Mouse (Mus musculus): Measurements from ENCODE around the gene BC034090. TPM values are rescaled to one million over a fixed set of nuclear protein-coding genes. Genes with fewer than 3 reads are reported as not detected.

Gene BC034090
- polyA plus RNA-seq, 1 experiment = 11.1 TPM

- no peaks in the 10 kb centered on the region for H3K27me3 ChIP-seq (ENCODE audit: control insufficient read depth, insufficient read depth, insufficient read length)
- no peak overlapping the region for H3K4me2 ChIP-seq (ENCODE audit: low read depth)
- TF ChIP-seq TCF3 (IDR thresholded peaks at IDR 0.05; ENCODE audit: insufficient read length, low read depth) (no peak), POLR2A (IDR thresholded peaks at IDR 0.05; ENCODE audit: insufficient read length, low read depth) (no peak), POLR2AphosphoS2 (IDR thresholded peaks at IDR 0.05; ENCODE audit: insufficient read length, low read depth) (no peak), MAX (IDR thresholded peaks at IDR 0.05; ENCODE audit: low read depth) (no peak), MYOG (IDR thresholded peaks at IDR 0.05; ENCODE audit: control insufficient read depth in 1 of 3, insufficient read depth in 1 of 3, insufficient read length in 2 of 3, low read depth in 2 of 3) (no peak), TCF12 (IDR thresholded peaks at IDR 0.05; ENCODE audit: insufficient read depth, poor library complexity, severe bottlenecking) (no peak), USF1 (IDR thresholded peaks at IDR 0.05; ENCODE audit: low read depth) (no peak), MYOD1 (IDR thresholded peaks at IDR 0.05; ENCODE audit: control insufficient read depth in 1 of 3, insufficient read length in 2 of 3, low read depth in 2 of 3) (no peak), CEBPB (IDR thresholded peaks at IDR 0.05; ENCODE audit: insufficient read depth, poor library complexity, severe bottlenecking) (no peak), E2F4 (IDR thresholded peaks at IDR 0.05; ENCODE audit: insufficient read depth) (no peak), SRF (IDR thresholded peaks at IDR 0.05; ENCODE audit: control insufficient read depth, insufficient read length, low read depth) (no peak), REST (IDR thresholded peaks at IDR 0.05; ENCODE audit: insufficient read depth, insufficient read length) (no peak)
- H3K4me3 ChIP-seq = no peak overlapping the region
- no peaks in the 10 kb centered on the region for H3K79me2 ChIP-seq (ENCODE audit: control insufficient read depth, insufficient read depth)
- H3ac ChIP-seq (ENCODE audit: control insufficient read depth, insufficient read length) = no peak overlapping the region
- peaks cover 3% of the 10 kb centered on the region for H3K36me3 ChIP-seq (ENCODE audit: control insufficient read depth, insufficient read depth)
Observed at GRCm38 (mm10) chr1:155202472-155202871, 41.8 kb downstream of the BC034090 start.

- H3K27me3 ChIP-seq (ENCODE audit: control insufficient read depth, insufficient read depth, insufficient read length) = no peaks in the 10 kb centered on the region
- H3K79me2 ChIP-seq (ENCODE audit: control insufficient read depth, insufficient read depth) = no peaks in the 10 kb centered on the region
- H3K36me3 ChIP-seq (ENCODE audit: control insufficient read depth, insufficient read depth) = peaks cover 3% of the 10 kb centered on the region
- no peak overlapping the region for H3K4me3 ChIP-seq
- TF ChIP-seq E2F4 (IDR thresholded peaks at IDR 0.05; ENCODE audit: insufficient read depth) (no peak), MYOD1 (IDR thresholded peaks at IDR 0.05; ENCODE audit: control insufficient read depth in 1 of 3, insufficient read length in 2 of 3, low read depth in 2 of 3) (no peak), POLR2AphosphoS2 (IDR thresholded peaks at IDR 0.05; ENCODE audit: insufficient read length, low read depth) (no peak)
- H3ac ChIP-seq (ENCODE audit: control insufficient read depth, insufficient read length) = no peak overlapping the region
- H3K4me2 ChIP-seq (ENCODE audit: low read depth) = no peak overlapping the region
Observed at GRCm38 (mm10) chr1:155201914-155202313, 42.3 kb downstream of the BC034090 start.

- Histone ChIP-seq H3K4me2 (ENCODE audit: low read depth) (no peak overlapping the region), H3K4me3 (no peak overlapping the region), H3K27me3 (ENCODE audit: control insufficient read depth, insufficient read depth, insufficient read length) (no peaks in the 10 kb centered on the region), H3K36me3 (ENCODE audit: control insufficient read depth, insufficient read depth) (peaks cover 3% of the 10 kb centered on the region), H3K79me2 (ENCODE audit: control insufficient read depth, insufficient read depth) (no peaks in the 10 kb centered on the region), H3ac (ENCODE audit: control insufficient read depth, insufficient read length) (no peak overlapping the region)
- TF ChIP-seq MYOG (IDR thresholded peaks at IDR 0.05; ENCODE audit: control insufficient read depth in 1 of 3, insufficient read depth in 1 of 3, insufficient read length in 2 of 3, low read depth in 2 of 3) (no peak), USF1 (IDR thresholded peaks at IDR 0.05; ENCODE audit: low read depth) (no peak), E2F4 (IDR thresholded peaks at IDR 0.05; ENCODE audit: insufficient read depth) (no peak), POLR2A (IDR thresholded peaks at IDR 0.05; ENCODE audit: insufficient read length, low read depth) (no peak)
Observed at GRCm38 (mm10) chr1:155201373-155201879, 42.8 kb downstream of the BC034090 start.

DNA sequence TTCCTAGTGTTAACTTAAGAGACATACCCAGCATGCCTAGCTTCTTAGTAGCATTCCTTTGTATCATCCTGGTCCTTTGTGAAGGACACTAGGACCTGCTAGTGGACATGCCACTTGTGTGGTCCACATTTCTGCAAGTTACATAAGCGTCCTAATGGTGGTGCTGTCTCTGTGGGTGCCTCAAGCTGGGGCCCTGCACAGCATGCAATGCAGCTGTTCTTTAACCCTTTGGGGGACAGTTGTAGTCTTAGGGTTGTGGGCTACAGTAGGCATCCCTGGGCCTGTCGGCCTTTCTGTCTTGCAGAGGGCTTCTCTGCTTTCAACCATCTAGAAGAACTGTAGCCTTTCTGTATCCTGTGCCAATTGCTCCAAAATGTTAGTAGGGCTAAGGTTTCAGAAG, 43.3 kb downstream of the BC034090 start:
- Histone ChIP-seq H3K79me2 (ENCODE audit: control insufficient read depth, insufficient read depth) (no peaks in the 10 kb centered on the region), H3K4me3 (no peak overlapping the region), H3K36me3 (ENCODE audit: control insufficient read depth, insufficient read depth) (peaks cover 3% of the 10 kb centered on the region), H3K27me3 (ENCODE audit: control insufficient read depth, insufficient read depth, insufficient read length) (no peaks in the 10 kb centered on the region), H3ac (ENCODE audit: control insufficient read depth, insufficient read length) (no peak overlapping the region), H3K4me2 (ENCODE audit: low read depth) (no peak overlapping the region)
- peak in 2 of 3 experiments; percentile 24 to 61 for TF ChIP-seq MYOD1 (IDR thresholded peaks at IDR 0.05; ENCODE audit: control insufficient read depth in 1 of 3, insufficient read length in 2 of 3, low read depth in 2 of 3)
- peak in 1 of 3 experiments; percentile 60 for TF ChIP-seq MYOG (IDR thresholded peaks at IDR 0.05; ENCODE audit: control insufficient read depth in 1 of 3, insufficient read depth in 1 of 3, insufficient read length in 2 of 3, low read depth in 2 of 3)
- TF ChIP-seq TCF12 (IDR thresholded peaks at IDR 0.05; ENCODE audit: insufficient read depth, poor library complexity, severe bottlenecking) = no peak

GRCm38 (mm10) chr1:155199522-155199921, 44.7 kb downstream of the BC034090 start:
- no peak overlapping the region for H3K4me3 ChIP-seq
- H3K27me3 ChIP-seq (ENCODE audit: control insufficient read depth, insufficient read depth, insufficient read length) = no peaks in the 10 kb centered on the region
- H3K4me2 ChIP-seq (ENCODE audit: low read depth) = no peak overlapping the region
- peaks cover 7% of the 10 kb centered on the region for H3K36me3 ChIP-seq (ENCODE audit: control insufficient read depth, insufficient read depth)
- H3K79me2 ChIP-seq (ENCODE audit: control insufficient read depth, insufficient read depth) = no peaks in the 10 kb centered on the region
- no peak overlapping the region for H3ac ChIP-seq (ENCODE audit: control insufficient read depth, insufficient read length)
- TF ChIP-seq USF1 (IDR thresholded peaks at IDR 0.05; ENCODE audit: low read depth) = no peak
- TF ChIP-seq TCF3 (IDR thresholded peaks at IDR 0.05; ENCODE audit: insufficient read length, low read depth) = no peak
- TF ChIP-seq SRF (IDR thresholded peaks at IDR 0.05; ENCODE audit: control insufficient read depth, insufficient read length, low read depth) = no peak
- TF ChIP-seq POLR2A (IDR thresholded peaks at IDR 0.05; ENCODE audit: insufficient read length, low read depth) = no peak
- TF ChIP-seq REST (IDR thresholded peaks at IDR 0.05; ENCODE audit: insufficient read depth, insufficient read length) = no peak
- no peak for TF ChIP-seq E2F4 (IDR thresholded peaks at IDR 0.05; ENCODE audit: insufficient read depth)
- no peak for TF ChIP-seq CEBPB (IDR thresholded peaks at IDR 0.05; ENCODE audit: insufficient read depth, poor library complexity, severe bottlenecking)
- no peak for TF ChIP-seq TCF12 (IDR thresholded peaks at IDR 0.05; ENCODE audit: insufficient read depth, poor library complexity, severe bottlenecking)
- no peak for TF ChIP-seq MAX (IDR thresholded peaks at IDR 0.05; ENCODE audit: low read depth)
- no peak for TF ChIP-seq POLR2AphosphoS2 (IDR thresholded peaks at IDR 0.05; ENCODE audit: insufficient read length, low read depth)
